Mouse (Mus musculus) liver, adult 2 months (tissue): Measurements from ENCODE around the gene Lrguk.

Source experiments
- CTCF ChIP-seq: fragments of 200-500 bp; IDR thresholded peaks from 2 replicates; pipeline ENCODE4 v1.5.1; 2011; ENCODE audit warnings: low read depth, low read length, control low read depth
- POLR2A ChIP-seq: fragments of 200-500 bp; IDR thresholded peaks from 2 replicates; pipeline ENCODE4 v1.6.1; 2011; ENCODE audit warnings: low read length, control low read depth; ENCODE audit not compliant: insufficient read depth; ENCODE audit errors: extremely low read depth

DNA sequence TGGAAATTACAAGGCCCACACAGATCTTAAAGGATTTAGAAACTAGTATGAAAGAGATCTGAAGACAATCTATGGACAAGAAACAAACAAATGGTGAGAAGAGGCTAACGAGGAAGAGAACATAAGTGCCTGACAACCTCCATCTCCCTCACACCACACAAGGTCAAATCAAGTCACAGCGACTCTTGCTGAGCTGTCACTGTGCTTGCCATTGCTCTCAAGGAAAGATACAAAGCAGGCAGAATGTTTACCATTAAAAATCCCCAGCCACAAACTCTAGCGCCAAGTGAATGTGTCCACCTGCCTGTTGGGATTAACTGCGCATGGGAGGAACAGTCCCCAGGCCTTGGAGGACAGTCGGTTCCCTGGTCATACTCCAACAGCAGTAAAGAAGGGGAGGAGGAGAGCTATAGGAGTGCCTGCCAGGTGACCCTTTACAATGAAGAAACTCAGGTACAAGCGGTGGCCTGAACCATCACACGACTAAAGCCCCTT, 131.6 kb downstream of the Lrguk start:
- TF ChIP-seq CTCF (no peak), POLR2A (no peak)
